Mouse (Mus musculus) left cerebral cortex, postnatal 10 days (tissue): ENCODE measurements around the gene Emc4. TPM values are rescaled to one million over a fixed set of nuclear protein-coding genes. Genes with fewer than 3 reads are reported as not detected.
A peak's percentile ranks its signal among the peaks of the same experiment; 100 is the strongest.

Experiments
- DNase-seq, 2 experiments: peaks; one replicate each; pipeline ENCODE4 v3.0.0; 2021 to 2022; ENCODE audit warnings: low spot score in 2 of 2, mixed read lengths in 1 of 2; ENCODE audit errors: extremely low spot score in 1 of 2
- intact Hi-C: fragments of 180-260 bp; cut with DNase I; formaldehyde crosslinking; loops from one replicate; pipeline ENCODE4 v1.15.1; 2025
- total RNA-seq, 2 experiments: library from RNA; stranded (reverse); gene quantifications; 2 replicates each; pipeline ENCODE4 v1.2.3; 2021

Emc4 gene
- total RNA-seq, result 100 to 1,000 TPM; 165 to 172 TPM

DNA sequence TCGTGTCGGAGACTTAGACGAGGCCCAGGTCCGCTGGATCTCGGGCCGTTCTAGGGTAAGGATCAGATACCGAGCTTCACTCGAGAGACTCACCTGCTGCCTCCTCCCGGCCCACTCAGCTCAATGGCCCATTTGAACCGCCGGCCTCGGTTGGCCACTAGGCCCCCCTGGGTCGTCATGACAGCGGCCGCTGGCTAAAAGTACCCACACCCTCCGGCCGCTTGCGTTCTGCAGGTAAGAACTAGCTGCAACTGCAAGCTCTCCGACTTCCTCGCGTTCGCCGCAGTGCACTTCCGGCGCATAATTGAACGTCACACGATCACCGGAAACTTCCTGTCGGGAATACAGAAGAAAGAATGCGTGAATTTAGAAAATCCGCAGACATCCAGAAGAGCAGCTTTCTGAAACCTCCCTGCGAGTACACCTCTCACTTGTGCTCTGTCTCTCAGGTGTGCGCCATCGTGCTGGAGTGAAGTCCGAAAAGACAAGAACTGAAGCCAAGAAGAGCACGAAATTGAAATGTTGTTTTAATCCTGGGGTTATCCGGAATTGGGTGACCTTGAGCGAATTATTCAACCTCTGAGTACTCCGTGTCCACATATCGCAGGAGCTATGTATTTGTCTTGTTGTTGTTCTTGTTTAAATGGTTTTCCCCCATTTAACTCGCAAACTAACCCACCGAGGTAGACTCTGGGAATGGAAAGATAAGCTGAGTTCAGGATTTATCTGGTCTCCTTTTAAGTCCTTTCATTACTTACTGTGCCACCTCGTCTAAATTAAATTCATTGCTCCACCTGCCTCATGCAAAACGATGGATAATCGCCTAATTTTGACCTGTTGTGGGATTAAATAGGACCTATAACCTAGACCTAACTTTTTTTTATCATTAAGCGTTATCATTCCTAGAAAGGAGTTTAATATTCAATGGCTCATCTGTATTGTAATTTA is at the start of gene Emc4:
Gene Emc4 (minus strand): TSS at position 302 of the 948 bp plus-strand sequence.
- DNase-seq, result peak; percentile 89 to 92
- intact Hi-C loops, result loop anchor here (5.0 to 10.0 kb wide), 2 partner anchors 47 to 101 kb away; partner anchors contain the start of genes Gm21985 and Slc12a6

GRCm38 (mm10) chr2:112407030-112407429 is 39.2 kb upstream of the Emc4 start:
- no peak for DNase-seq
- intact Hi-C loops, result no loop called here

- intact Hi-C loops, result no loop called here
- no peak for DNase-seq
Measured at GRCm38 (mm10) chr2:112396649-112397048, 28.8 kb upstream of the Emc4 start.

GRCm38 (mm10) chr2:112393958-112394357 is 26.1 kb upstream of the Emc4 start:
- intact Hi-C loops, result no loop called here
- no peak for DNase-seq

GRCm38 (mm10) chr2:112392689-112393088 is 24.9 kb upstream of the Emc4 start:
- intact Hi-C loops, result no loop called here

DNA sequence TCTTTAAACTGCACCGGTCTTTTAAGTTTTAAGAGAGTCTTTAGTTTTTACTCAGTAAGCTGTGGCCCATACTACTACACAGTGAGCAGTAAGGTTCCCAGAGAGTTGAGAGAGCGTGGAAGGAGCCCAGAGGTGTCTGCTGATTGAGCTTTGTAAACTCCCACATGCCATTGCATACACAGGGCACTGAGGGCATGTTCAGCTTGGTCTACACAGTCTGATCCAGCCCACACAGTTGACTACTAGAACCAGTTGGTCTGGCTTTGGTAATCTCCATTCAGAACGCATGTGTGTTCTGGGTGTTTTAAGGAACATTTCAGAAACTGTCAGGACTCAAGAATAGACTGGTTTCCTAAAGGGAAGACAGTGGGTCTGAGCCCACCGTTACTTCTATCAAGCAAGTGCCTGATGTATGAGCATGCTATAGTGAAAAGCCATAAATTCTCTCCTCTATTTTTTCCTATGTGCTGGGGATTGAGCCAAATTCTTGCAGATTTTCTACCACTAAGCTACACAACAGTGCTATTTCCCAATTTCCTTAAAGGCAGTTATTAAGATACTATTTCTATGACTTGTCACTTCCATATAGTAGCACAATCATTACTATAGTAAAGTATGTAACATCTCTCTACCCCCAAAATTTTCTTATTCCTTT is 23.6 kb upstream of the Emc4 start:
- intact Hi-C loops, result no loop called here

More at GRCm38 (mm10) chr2:112392689-112393088, 24.9 kb upstream of the Emc4 start:
- no peak for DNase-seq

DNA sequence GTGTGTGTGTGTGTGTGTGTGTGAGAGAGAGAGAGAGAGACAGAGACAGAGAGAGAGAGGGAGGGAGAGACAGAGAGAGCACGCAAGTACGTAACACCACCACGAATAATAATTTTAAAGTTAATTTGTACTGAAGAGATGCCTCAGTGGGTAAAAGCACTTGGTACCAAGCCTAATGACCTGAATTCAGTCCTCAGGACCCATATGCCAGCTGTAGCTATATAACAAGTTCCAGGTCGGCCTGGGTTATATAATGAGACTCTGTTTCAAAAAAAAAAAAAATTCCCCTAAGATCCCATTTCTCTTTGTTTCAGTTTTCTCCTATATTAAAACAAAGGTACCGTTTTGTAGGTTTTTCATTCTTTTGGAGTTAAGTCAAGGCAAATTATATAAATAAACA is 23.0 kb upstream of the Emc4 start:
- no peak for DNase-seq
- intact Hi-C loops, result no loop called here

More for the DNA sequence above, 23.6 kb upstream of the Emc4 start:
- no peak for DNase-seq

DNA sequence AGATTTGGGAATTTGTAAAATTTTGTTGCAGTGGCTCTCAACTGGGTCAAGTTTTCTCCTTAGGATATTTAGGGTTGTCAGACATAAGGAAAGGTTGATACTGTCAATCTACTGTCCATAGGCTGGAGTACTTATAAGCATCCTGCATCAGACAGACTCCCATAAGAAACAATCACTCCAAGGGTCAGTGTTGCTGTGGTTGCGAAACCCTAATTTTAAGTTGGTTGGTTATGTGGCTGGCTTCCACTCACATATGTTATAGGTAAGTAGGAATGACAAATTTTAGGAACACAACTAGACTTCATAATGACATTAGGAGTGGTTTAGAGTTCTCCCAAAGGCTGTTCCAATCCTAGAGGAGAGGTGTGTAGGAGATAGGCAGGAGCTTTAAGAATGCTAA is 13.4 kb upstream of the Emc4 start:
- DNase-seq, result no peak
- intact Hi-C loops, result no loop called here

GRCm38 (mm10) chr2:112380131-112380530 is 12.3 kb upstream of the Emc4 start:
- no peak for DNase-seq
- intact Hi-C loops, result no loop called here

DNA sequence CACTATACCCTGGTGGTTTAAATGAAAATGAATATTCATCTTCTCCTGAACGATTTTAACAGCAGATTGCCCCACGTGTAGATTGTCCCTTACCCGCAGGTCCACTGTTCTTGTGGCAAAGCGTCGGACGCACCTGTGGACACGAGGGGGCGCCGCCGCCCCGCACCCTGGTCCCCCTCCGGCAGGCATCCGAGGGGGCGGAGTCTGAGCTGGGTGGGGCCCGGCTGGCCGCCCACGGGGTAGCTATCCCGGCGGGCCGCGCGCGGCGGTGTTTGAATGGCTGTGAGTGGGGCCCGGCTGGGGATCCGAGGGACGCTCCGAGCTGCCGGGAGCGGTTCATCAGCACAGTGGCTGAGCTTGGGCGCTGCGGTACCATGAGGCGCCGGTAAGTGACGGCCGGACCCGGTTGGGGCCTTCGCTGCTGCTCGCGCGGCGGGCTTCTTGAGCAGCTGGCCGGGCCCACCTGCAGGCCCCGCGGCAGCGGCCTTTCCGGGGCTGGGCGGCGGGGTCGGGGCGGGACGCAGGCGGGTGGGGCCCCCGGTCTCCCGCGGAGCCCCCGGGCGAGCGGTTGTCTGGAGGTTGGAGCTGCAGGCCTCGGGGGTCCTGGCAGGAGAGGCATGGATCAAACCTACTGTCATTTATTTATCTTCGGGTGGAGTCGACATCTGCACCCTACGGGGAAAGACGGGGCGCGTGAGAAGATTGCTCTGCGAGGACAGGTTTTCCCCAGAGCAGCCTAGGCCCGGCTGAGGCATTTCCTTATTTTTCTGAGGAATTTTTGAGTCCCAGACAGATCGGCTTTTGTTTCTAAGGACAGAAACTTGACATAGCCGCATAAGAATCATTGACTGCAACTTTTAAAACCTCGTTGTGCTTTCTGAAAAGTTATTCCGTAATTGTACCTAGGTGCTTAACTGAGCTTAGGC is 11.4 kb upstream of the Emc4 start, which contains the start of gene Katnbl1:
Gene Katnbl1 (plus strand): TSS at position 239 of the 926 bp plus-strand sequence.
- peak; percentile 84 to 97 for DNase-seq
- intact Hi-C loops, result loop anchor here (2.0 to 5.0 kb wide), 2 partner anchors 73 to 104 kb away; partner anchors contain the start of gene Emc7

- DNase-seq, result peak in 1 of 2 experiments; percentile 31
- intact Hi-C loops, result loop anchor here (5.0 kb wide), 1 partner anchor 78 kb away; the partner anchor contains the start of gene Emc7
Measured at GRCm38 (mm10) chr2:112374610-112375009, 6.8 kb upstream of the Emc4 start.

- DNase-seq, result no peak
- intact Hi-C loops, result no loop called here
Measured at GRCm38 (mm10) chr2:112373141-112373540, 5.3 kb upstream of the Emc4 start.

DNA sequence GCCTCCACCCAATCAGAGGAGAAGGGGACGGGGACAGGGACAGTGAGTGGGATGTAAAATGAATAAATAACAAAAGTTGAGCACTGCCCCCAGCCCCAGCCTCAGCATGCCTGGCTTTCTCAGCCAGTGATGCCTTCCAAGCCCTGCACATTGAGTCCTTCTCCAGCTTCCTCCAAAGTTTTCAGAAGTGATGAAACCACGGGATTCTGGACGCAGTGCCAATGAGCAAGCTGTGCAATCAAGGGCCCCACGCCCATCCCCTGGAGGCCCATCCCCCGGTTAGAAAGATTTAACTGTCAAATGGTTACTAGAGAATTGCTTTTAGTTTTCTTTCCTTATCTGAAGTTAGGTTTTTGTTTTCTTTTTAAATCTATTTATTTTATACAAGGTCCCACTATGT is 2.1 kb upstream of the Emc4 start:
- DNase-seq, result no peak
- intact Hi-C loops, result loop anchor here (5.0 to 10.0 kb wide), 2 partner anchors 45 to 103 kb away; partner anchors contain the start of genes Gm21985 and Slc12a6

DNA sequence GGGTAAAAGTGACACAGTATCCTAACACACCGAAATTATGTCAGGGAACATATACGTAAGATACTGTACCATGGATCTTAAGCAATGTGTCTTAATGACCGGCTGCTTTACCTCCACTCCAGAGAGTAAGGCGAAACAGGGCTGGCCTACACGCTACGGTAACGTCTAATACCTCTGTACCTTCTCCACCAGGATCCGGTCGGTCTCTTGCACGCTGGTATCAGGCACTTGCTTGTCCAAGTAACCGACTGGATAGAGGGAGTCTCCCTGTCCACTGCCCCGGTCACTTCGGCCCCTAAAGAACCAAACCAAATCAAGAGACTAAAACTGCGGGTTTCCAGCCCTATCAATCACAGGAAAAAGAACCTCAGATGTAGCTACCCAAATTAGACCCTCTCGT is 605 bp downstream of the Emc4 start:
- no peak for DNase-seq
- intact Hi-C loops, result loop anchor here (5.0 to 10.0 kb wide), 2 partner anchors 48 to 100 kb away; partner anchors contain the start of genes Gm21985 and Slc12a6

- intact Hi-C loops, result loop anchor here (10.0 kb wide), 1 partner anchor 54 kb away; no protein-coding TSS in a partner anchor
- DNase-seq, result no peak
Measured at GRCm38 (mm10) chr2:112360781-112361169, 7.1 kb downstream of the Emc4 start.

GRCm38 (mm10) chr2:112360012-112360780 is 7.6 kb downstream of the Emc4 start:
- intact Hi-C loops, result loop anchor here (10.0 kb wide), 1 partner anchor 55 kb away; no protein-coding TSS in a partner anchor
- no peak for DNase-seq

GRCm38 (mm10) chr2:112359611-112360010 is 8.2 kb downstream of the Emc4 start:
- intact Hi-C loops, result loop anchor here (10.0 kb wide), 1 partner anchor 55 kb away; no protein-coding TSS in a partner anchor
- DNase-seq, result no peak
